Mouse (Mus musculus) liver, embryonic 15.5 days (tissue): Measurements from ENCODE around the gene Pfdn6. TPM values are rescaled to one million over a fixed set of nuclear protein-coding genes. Genes with fewer than 3 reads are reported as not detected.

Source experiments
- ATAC-seq: fragments of 200-750 bp; cut with Nextera tagmentation; 2 replicates; pipeline ENCODE4 v1.8.0; 2017; ENCODE audit warnings: moderate number of reproducible peaks, mild to moderate bottlenecking, moderate library complexity; ENCODE audit not compliant: insufficient read depth
- H3K27ac ChIP-seq: fragments of 300-500 bp; sonication (generic); replicated peaks from 2 replicates; pipeline ENCODE4 v1.5.1; 2015; ENCODE audit warnings: mild to moderate bottlenecking, inconsistent platforms
- H3K27me3 ChIP-seq: fragments of 300-500 bp; sonication (generic); 2 replicates; pipeline ENCODE4 v1.6.1; 2015; ENCODE audit warnings: mild to moderate bottlenecking, inconsistent platforms
- H3K36me3 ChIP-seq: fragments of 300-500 bp; sonication (generic); replicated peaks from 2 replicates; pipeline ENCODE4 v1.6.1; 2015; ENCODE audit warnings: moderate library complexity, mild to moderate bottlenecking, inconsistent platforms
- H3K4me1 ChIP-seq: fragments of 300-500 bp; sonication (generic); replicated peaks from 2 replicates; pipeline ENCODE4 v1.6.1; 2015; ENCODE audit warnings: inconsistent platforms
- H3K4me2 ChIP-seq: fragments of 300-500 bp; sonication (generic); 2 replicates; pipeline ENCODE4 v1.6.1; 2015; ENCODE audit warnings: moderate library complexity, mild to moderate bottlenecking, inconsistent platforms
- H3K4me3 ChIP-seq: fragments of 300-500 bp; sonication (generic); replicated peaks from 2 replicates; pipeline ENCODE4 v1.5.1; 2015; ENCODE audit warnings: mild to moderate bottlenecking, inconsistent platforms
- H3K9ac ChIP-seq: fragments of 300-500 bp; sonication (generic); 2 replicates; pipeline ENCODE4 v1.6.1; 2015; ENCODE audit warnings: moderate library complexity, mild to moderate bottlenecking, inconsistent platforms
- H3K9me3 ChIP-seq: fragments of 300-500 bp; sonication (generic); replicated peaks from 2 replicates; pipeline ENCODE4 v1.6.1; 2016; ENCODE audit warnings: inconsistent platforms
- WGBS: fragments of 180-500 bp; shearing (Covaris S2); methylation state at CpG from one replicate; pipeline ENCODE4 v1.1.7; 2015; ENCODE audit warnings: mixed read lengths; ENCODE audit not compliant: insufficient replicate concordance; 5-methylcytosine and 5-hydroxymethylcytosine counted together
- polyA plus RNA-seq: library from polyadenylated mRNA; unstranded; fragments of >200 nt; fragmentation: Nextera tagmentation; extraction: Ambion mirVana; gene quantifications from 2 replicates; pipeline ENCODE4 v1.2.1, GENCODE M21; 2015

Pfdn6 gene
- polyA plus RNA-seq, 1 experiment from 2014 or later: 96.8 TPM

DNA sequence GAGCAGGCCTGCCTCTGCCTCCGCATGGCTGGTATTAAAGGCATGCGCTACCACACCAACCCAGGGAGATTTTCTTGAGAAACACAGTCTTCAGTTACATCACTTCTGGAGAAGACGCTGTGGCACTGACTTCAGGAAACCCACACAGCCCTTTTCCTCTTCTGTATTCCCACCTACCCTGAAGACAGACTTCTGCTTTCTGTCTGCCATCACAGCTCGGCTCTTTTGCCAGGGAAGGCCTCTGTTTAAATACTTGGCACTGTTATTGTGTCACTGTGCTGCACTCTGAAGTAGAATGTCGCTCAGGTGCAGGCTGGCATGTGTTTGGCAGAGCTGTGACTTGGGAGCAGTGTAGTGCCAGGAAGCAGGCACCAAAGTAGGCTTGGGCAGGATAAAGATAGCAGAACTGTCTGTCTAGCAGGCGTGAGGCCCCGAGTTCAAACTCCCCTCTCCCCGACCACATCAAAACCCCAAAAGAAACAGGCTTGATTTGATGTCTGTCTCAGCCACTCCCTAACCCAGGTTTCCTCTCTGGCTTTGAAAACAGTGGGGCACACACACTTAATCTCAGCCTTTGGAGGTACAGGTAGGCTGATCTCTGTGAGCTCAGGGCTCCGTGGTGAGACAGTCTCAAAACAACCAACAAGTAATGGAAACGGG lies 7.4 kb upstream of the Pfdn6 start:
- Histone ChIP-seq H3K9me3 (no peaks in the 10 kb centered on the region), H3K4me1 (peaks cover 41% of the 10 kb centered on the region), H3K27ac (0 out of 2 replicates have a peak overlapping the region, but pooled peaks have one; percentile 33), H3K9ac (no peak overlapping the region), H3K4me2 (no peak overlapping the region), H3K27me3 (no peaks in the 10 kb centered on the region), H3K4me3 (no peak overlapping the region), H3K36me3 (peaks cover 66% of the 10 kb centered on the region)
- no peak for ATAC-seq
- 57% methylated on average over 10 of the region's 10 CpGs for WGBS

DNA sequence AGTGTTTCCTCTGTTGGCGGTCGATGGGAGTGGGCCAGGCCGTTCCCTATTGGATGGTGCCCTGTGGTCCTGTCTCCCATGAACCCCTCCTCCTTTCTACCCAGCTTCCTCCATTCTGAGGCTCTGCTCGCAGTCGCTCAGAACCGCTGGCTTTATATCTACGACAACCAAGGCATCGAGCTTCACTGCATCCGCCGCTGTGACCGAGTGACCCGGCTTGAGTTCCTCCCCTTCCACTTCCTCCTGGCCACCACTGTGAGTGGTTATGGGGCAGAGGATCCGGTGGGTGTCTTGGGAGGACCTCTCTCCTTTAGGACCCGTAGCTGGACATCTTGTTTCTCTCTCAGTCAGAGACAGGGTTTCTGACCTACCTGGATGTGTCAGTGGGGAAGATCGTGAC lies 3.3 kb upstream of the Pfdn6 start:
- H3K4me2 ChIP-seq: no peak overlapping the region
- H3K4me1 ChIP-seq: peaks cover 36% of the 10 kb centered on the region
- WGBS: 83% methylated on average over 15 of the region's 15 CpGs
- H3K27me3 ChIP-seq: no peaks in the 10 kb centered on the region
- H3K36me3 ChIP-seq: peaks cover 42% of the 10 kb centered on the region
- no peak for ATAC-seq
- no peak overlapping the region for H3K9ac ChIP-seq
- H3K4me3 ChIP-seq: no peak overlapping the region
- H3K9me3 ChIP-seq: no peaks in the 10 kb centered on the region
- H3K27ac ChIP-seq: no peak overlapping the region

DNA sequence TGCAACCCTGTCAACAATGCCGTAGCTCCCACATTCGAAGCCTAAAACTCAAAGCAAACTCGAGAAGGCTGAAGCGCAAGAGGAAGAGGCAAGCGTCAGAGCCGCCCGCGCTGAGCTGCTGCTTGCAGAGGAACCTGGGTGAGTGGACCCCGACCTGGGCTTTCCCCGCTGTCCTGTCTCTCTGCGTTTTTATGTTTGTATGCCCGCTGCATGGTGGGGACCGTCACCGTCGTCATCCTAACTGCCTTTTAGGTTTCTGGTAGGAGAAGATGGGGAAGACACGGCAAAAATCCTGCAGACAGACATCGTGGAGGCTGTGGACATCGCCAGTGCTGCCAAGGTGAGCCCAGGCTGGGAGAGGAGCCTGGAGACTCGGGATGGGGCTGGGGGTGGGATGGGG lies 1.2 kb upstream of the Pfdn6 start:
- Histone ChIP-seq H3K27ac (no peak overlapping the region), H3K27me3 (no peaks in the 10 kb centered on the region), H3K9ac (peak overlapping the region; percentile 81), H3K36me3 (peaks cover 53% of the 10 kb centered on the region), H3K4me1 (peaks cover 31% of the 10 kb centered on the region), H3K4me2 (peak overlapping the region; percentile 98), H3K4me3 (peak overlapping the region; percentile 89), H3K9me3 (no peaks in the 10 kb centered on the region)
- no peak for ATAC-seq
- 37% methylated on average over 19 of the region's 19 CpGs for WGBS

DNA sequence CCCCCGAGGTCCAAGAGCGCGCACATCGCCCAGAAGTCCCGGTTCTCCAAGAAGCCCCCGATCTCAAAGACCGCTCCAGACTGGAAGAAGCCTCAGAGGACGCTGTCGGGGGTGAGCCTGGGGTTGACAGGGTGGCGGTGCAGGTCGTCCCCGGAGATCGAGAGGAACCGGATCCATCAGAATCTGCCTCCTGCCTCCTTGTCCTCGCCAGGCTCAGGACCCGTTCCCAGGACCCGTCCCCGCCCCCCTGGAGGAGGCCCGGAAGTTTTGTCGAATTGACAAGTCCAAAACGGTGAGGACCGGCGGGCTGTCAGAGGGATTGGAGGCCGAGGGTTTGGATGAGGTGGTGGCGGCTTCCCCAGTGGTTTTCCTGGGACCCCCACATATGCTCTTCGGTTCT lies 838 bp upstream of the Pfdn6 start:
- H3K4me2 ChIP-seq: peak overlapping the region; percentile 98
- H3K4me3 ChIP-seq: peak overlapping the region; percentile 89
- no peaks in the 10 kb centered on the region for H3K27me3 ChIP-seq
- under 1% methylated on average over 26 of the region's 26 CpGs for WGBS
- H3K4me1 ChIP-seq: peaks cover 31% of the 10 kb centered on the region
- H3K27ac ChIP-seq: no peak overlapping the region
- H3K9me3 ChIP-seq: no peaks in the 10 kb centered on the region
- H3K36me3 ChIP-seq: peaks cover 50% of the 10 kb centered on the region
- ATAC-seq: no peak
- peak overlapping the region; percentile 81 for H3K9ac ChIP-seq

DNA sequence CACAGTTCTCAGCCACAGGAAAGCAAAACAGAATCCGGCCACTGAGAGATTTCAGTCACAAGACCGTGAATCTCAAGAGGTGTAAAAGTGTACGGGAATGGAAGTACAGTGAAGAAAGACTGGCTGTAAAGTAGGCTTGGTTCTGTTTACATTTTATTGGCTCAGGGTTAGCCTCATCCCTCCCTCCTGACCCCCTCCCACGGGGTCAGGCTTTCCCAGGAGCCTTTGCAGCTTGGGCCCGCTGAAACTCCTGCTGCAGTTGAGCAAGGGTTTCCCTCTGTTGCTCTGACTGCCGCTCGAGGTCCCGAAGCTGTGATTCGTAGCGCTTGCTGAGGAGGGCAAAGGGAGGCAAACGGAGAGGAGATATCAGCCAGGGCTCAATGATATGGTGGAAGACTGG lies 1.4 kb downstream of the Pfdn6 start:
- ATAC-seq: no peak
- H3K4me2 ChIP-seq: peak overlapping the region; percentile 98
- 73% methylated on average over 11 of the region's 11 CpGs for WGBS
- no peaks in the 10 kb centered on the region for H3K9me3 ChIP-seq
- peaks cover 47% of the 10 kb centered on the region for H3K36me3 ChIP-seq
- H3K27ac ChIP-seq: no peak overlapping the region
- H3K4me3 ChIP-seq: peak overlapping the region; percentile 89
- peaks cover 31% of the 10 kb centered on the region for H3K4me1 ChIP-seq
- H3K27me3 ChIP-seq: no peaks in the 10 kb centered on the region
- peak overlapping the region; percentile 81; the same call in 1 of the 2 replicates for H3K9ac ChIP-seq

DNA sequence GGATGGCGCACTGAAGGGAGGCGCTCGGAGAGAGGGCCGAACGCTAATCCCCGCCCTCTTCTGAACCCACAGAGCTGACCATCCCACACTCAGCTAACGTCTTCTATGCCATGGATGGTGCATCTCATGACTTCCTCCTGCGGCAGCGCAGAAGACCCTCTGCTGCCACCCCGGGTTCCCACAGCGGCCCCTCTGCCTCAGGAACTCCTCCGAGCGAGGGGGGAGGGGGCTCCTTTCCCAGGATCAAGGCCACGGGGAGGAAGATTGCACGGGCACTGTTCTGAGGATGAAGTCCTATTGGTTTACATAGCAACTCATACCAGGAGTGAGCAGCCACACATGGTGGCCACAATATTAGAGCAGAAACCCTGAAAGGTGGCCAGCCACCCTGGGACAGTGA lies 3.1 kb downstream of the Pfdn6 start:
- H3K9me3 ChIP-seq: no peaks in the 10 kb centered on the region
- peaks cover 38% of the 10 kb centered on the region for H3K4me1 ChIP-seq
- no peak for ATAC-seq
- peaks cover 54% of the 10 kb centered on the region for H3K36me3 ChIP-seq
- H3K4me2 ChIP-seq: no peak overlapping the region
- no peak overlapping the region for H3K27ac ChIP-seq
- no peak overlapping the region for H3K9ac ChIP-seq
- no peaks in the 10 kb centered on the region for H3K27me3 ChIP-seq
- H3K4me3 ChIP-seq: no peak overlapping the region
- WGBS: 82% methylated on average over 15 of the region's 15 CpGs

DNA sequence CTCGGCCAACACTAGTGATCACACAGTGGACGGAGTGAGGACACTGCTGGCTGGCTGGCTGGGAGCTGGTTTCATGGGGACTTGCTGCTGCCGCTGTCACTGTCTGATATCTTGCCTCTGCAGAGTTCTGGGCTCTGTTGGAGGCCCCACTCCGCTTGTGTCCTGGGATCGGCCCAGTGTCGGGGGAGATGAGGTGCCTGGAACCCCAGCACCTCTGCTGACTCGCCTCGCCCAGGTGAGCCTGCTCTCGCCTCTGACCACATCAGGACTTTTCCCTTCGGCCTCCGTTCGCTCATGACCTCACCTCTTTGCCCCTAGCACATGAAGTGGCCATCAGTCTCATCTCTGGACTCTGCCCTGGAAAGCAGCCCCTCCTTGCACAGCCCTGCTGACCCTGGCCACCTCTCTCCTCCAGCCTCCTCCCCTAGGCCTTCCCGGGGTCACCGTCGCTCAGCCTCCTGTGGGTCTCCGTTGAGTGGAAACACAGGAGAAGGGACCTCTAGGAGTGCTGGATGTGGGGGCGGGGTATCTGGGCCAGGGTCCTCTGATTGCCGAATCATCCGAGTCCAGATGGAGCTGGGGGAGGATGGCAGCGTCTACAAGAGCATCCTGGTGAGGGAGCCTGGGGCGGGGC lies 4.6 kb downstream of the Pfdn6 start:
- ATAC-seq: no peak
- H3K4me1 ChIP-seq: peaks cover 39% of the 10 kb centered on the region
- WGBS: 80% methylated on average over 21 of the region's 21 CpGs
- no peaks in the 10 kb centered on the region for H3K27me3 ChIP-seq
- H3K9ac ChIP-seq: no peak overlapping the region
- H3K4me2 ChIP-seq: no peak overlapping the region
- H3K36me3 ChIP-seq: peaks cover 56% of the 10 kb centered on the region
- H3K9me3 ChIP-seq: no peaks in the 10 kb centered on the region
- no peak overlapping the region for H3K27ac ChIP-seq
- no peak overlapping the region for H3K4me3 ChIP-seq

DNA sequence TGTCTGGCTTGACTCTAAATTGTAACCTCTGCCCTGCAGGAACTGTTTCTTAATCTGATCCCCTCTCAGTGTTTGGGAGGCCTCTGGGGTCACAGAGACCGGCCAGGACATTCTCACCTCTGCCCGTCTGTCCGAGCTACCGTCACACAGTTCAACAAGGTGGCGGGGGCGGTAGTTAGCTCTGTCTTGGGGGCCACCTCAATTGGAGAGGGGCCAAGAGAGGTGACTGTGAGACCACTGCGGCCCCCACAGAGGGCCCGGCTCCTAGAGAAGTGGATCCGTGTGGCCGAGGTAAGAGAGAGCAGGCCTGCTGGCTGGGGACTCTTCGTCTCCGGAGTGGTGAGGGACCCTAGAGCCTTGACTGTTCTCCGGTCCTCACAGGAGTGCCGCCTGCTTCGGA lies 7.2 kb downstream of the Pfdn6 start:
- ATAC-seq: no peak
- Histone ChIP-seq H3K27ac (no peak overlapping the region), H3K4me2 (no peak overlapping the region), H3K4me1 (peaks cover 47% of the 10 kb centered on the region), H3K27me3 (no peaks in the 10 kb centered on the region), H3K9ac (no peak overlapping the region), H3K9me3 (no peaks in the 10 kb centered on the region), H3K4me3 (no peak overlapping the region), H3K36me3 (peaks cover 51% of the 10 kb centered on the region)
- 83% methylated on average over 15 of the region's 15 CpGs for WGBS

DNA sequence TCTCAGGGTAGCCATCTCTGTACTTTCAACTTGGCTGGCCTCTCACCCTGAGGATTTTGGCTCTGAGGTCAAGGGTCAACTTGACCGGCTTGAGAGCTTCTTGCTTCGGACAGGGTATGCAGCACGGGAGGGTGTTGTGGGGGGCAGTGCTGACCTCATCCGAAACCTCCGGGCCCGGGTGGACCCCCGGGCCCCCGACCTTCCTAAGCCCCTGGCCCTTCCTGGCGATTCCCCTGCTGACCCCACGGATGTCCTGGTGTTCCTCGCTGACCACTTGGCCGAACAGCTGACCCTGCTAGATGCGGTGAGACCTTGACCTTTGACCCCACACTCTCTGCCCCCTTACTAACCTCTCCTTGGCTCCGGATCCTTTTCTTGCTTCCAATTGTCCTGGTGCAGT lies 7.7 kb downstream of the Pfdn6 start:
- Histone ChIP-seq H3K27me3 (no peaks in the 10 kb centered on the region), H3K9ac (no peak overlapping the region), H3K4me1 (peaks cover 52% of the 10 kb centered on the region), H3K9me3 (no peaks in the 10 kb centered on the region), H3K36me3 (peaks cover 53% of the 10 kb centered on the region), H3K4me2 (no peak overlapping the region), H3K4me3 (no peak overlapping the region), H3K27ac (no peak overlapping the region)
- WGBS: 83% methylated on average over 14 of the region's 14 CpGs
- ATAC-seq: no peak

DNA sequence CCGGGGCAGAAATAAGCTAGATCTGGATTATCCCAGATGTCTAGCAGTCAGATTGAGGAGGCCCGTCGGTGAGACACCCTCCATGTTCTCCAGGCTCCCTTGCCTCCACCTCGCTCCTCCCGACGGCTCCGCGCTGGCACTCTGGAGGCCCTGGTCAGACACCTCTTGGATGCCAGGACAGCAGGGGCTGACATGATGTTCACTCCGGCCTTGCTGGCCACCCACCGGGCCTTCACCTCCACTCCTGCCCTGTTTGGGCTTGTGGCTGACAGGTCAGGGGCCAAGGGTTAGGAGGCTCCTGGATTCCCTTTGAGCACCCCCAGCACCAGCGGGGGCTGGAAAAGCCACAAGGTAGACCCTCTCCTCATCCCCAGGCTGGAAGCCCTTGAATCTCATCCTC lies 8.2 kb downstream of the Pfdn6 start:
- peaks cover 51% of the 10 kb centered on the region for H3K36me3 ChIP-seq
- no peak overlapping the region for H3K9ac ChIP-seq
- H3K4me1 ChIP-seq: peaks cover 55% of the 10 kb centered on the region
- H3K9me3 ChIP-seq: no peaks in the 10 kb centered on the region
- H3K4me3 ChIP-seq: no peak overlapping the region
- no peaks in the 10 kb centered on the region for H3K27me3 ChIP-seq
- ATAC-seq: no peak
- 89% methylated on average over 11 of the region's 11 CpGs for WGBS
- H3K27ac ChIP-seq: no peak overlapping the region
- H3K4me2 ChIP-seq: peak overlapping the region; percentile 13; the same call in 1 of the 2 replicates

DNA sequence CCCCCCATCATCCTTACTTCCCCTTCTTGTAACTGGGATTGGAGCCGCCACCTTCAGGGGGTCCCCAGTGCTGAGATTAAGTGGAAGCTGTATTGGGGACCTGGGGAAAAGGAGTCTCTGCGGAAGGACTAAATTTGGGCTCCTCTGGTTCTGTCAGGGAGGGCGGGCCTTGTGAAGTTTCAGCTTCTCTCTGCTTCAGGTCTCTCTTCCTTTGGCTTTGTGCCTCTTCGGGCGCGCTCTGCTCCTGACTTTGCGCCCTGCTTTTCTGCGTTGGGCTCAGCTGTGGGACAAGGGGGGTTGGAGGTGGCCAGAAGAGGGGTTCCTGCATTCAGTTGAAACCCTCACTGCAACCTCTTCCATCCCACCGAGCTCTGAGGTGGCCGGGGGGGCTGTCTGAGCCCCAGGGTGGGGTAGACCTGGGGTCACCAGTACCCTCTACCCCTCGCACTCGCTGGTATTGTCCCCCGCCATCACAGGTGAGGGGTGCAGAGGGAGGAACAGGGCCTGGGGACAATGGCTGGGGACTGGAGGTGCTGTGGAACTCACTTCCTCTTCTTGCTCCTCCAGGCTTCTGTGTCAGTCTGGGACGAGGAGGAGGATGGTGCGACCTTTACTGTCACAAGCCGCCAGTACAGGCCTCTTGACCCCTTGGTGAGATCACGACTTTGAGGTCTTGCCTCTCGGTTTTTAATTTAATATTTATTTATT lies 8.8 kb downstream of the Pfdn6 start:
- H3K4me2 ChIP-seq: peak overlapping the region; percentile 99
- H3K9me3 ChIP-seq: no peaks in the 10 kb centered on the region
- 40% methylated on average over 18 of the region's 18 CpGs for WGBS
- peak overlapping the region; percentile 86; the same call in 1 of the 2 replicates for H3K9ac ChIP-seq
- H3K27ac ChIP-seq: peak overlapping the region; percentile 53; the same call in 1 of the 2 replicates
- peaks cover 55% of the 10 kb centered on the region for H3K4me1 ChIP-seq
- peak overlapping the region; percentile 75 for H3K4me3 ChIP-seq
- peaks cover 53% of the 10 kb centered on the region for H3K36me3 ChIP-seq
- ATAC-seq: no peak
- H3K27me3 ChIP-seq: no peaks in the 10 kb centered on the region
